Mouse (Mus musculus): Measurements from ENCODE around the gene Tsen2.

Tsen2 gene

GRCm38 (mm10) chr6:115601715-115602523, 57.5 kb downstream of the Tsen2 start, which contains the start of gene Mkrn2:
TSS of gene Mkrn2 (plus strand) at chr6:115601902.
- DNase-seq (ENCODE audit: low spot score in 2 of 2), result peak; percentile 67 to 75

GRCm38 (mm10) chr6:115606461-115606860, 62.0 kb downstream of the Tsen2 start:
- DNase-seq (ENCODE audit: low spot score in 2 of 2), result no peak

GRCm38 (mm10) chr6:115607429-115607828, 63.0 kb downstream of the Tsen2 start:
- DNase-seq (ENCODE audit: low spot score in 2 of 2), result no peak

GRCm38 (mm10) chr6:115609121-115609520, 64.7 kb downstream of the Tsen2 start:
- no peak for DNase-seq (ENCODE audit: low spot score in 2 of 2)

GRCm38 (mm10) chr6:115610301-115610700, 65.8 kb downstream of the Tsen2 start:
- DNase-seq (ENCODE audit: low spot score in 2 of 2), result no peak

- no peak for DNase-seq (ENCODE audit: low spot score in 2 of 2)
These were observed 69.3 kb downstream of the Tsen2 start for GRCm38 (mm10) chr6:115613793-115614192.

- no peak for DNase-seq (ENCODE audit: low spot score in 2 of 2)
These were observed 71.5 kb downstream of the Tsen2 start for GRCm38 (mm10) chr6:115615983-115616382.

- DNase-seq (ENCODE audit: low spot score in 2 of 2), result peak in 1 of 2 experiments; percentile 9
These were observed 75.4 kb downstream of the Tsen2 start for GRCm38 (mm10) chr6:115619818-115620217.

- no peak for DNase-seq (ENCODE audit: low spot score in 2 of 2)
These were observed 76.5 kb downstream of the Tsen2 start for GRCm38 (mm10) chr6:115620942-115621341.

- DNase-seq (ENCODE audit: low spot score in 2 of 2), result no peak
These were observed 81.7 kb downstream of the Tsen2 start for GRCm38 (mm10) chr6:115626121-115626520.

Data from spleen, postnatal 36 days (tissue).